Mouse (Mus musculus): ENCODE measurements at regions not wholly inside any gene's neighbourhood (a gene's known extent, or its start where the extent isn't known, plus 50 kb on each side); places are given as distances from the start of the nearest gene placed in this dataset.

DNA sequence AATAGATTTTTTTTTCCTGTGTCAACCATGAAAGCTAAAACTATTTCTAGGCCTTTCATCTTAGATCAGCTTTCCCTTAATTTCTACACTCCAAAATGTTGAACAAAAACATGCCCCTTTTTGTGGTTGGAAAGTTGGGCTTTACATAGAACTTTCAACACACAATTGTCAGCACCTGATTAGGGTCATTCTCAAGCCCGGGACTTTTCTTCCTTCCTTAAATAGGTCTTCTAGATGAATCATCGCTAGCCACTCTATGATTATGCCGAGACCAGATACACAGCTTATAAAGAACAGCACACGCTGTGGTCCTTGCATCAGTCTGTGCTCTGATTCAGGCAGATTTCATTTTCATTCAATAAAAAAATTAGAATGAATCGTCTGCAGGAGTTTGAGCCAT is 133.3 kb upstream of the Atp2b1 start:
- no peak for TF ChIP-seq CTCF (IDR thresholded peaks at IDR 0.05; ENCODE audit: low read depth)
- no peak for TF ChIP-seq EP300 (optimal IDR thresholded peaks at IDR 0.05)
